11 mouse cellular contexts compared by ENCODE assay signal in the genomic region with DNA sequence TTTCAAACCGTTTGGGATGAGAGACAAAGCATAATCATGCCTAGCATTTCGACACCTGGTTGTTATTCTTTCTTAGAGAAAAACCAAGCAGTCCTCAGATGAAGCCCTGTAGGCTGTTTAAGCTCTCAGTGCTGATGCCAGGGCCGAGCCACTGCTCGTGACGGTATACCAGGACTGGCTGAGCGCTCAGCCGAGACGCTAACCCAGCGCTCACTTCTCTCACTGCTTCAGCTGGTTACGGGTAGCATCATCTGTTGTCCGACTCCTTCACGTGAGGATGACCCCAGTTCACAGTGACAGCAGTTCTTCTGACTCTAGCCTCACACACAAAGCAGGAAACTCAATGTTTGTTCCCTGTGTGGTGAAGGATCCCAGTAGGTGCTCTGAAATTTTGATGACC. TPM values are rescaled to one million over a fixed set of nuclear protein-coding genes. Genes with fewer than 3 reads are reported as not detected.
DNase-seq lines count a peak whose midpoint lies in the region; ATAC-seq lines count a peak whose summit lies in the region.
"Had no signal": no experiment of that assay in that cellular context is flagged by ENCODE, and none has a peak within 500 bp of the region (broad histone marks: within the 10 kb centered on the region; RNA-seq: fewer than 3 reads in every experiment).

No protein-coding gene starts in this region.

- ATAC-seq in heart, embryonic 16.5 days (replicated peaks; ENCODE audit: extremely low read depth, insufficient read depth, low FRiP score), result no peak
- no peak for ATAC-seq in lung, embryonic 15.5 days (ENCODE audit: borderline replicate concordance, extremely low read depth, low FRiP score, low TSS enrichment)
- ATAC-seq in inflammation-experienced regulatory T-cells, adult 6 months, result peak; percentile 34

- intact Hi-C loops in heart, postnatal 14 days (cut with DNase I), result no loop called here

- peak overlapping the region; percentile 26; the same call in 1 of the 2 replicates for H3K9ac ChIP-seq in heart, embryonic 16.5 days (ENCODE audit: low read length)
- H3K9ac ChIP-seq in lung, embryonic 15.5 days, result no peak overlapping the region

- 72% methylated on average over 12 of the region's 12 CpGs for WGBS in heart, embryonic 16.5 days
- WGBS in lung, embryonic 15.5 days, result 61% methylated on average over 12 of the region's 12 CpGs

- H3K4me1 ChIP-seq in heart, embryonic 16.5 days (ENCODE audit: control insufficient read depth, insufficient read depth, low read length), result peaks cover 15% of the 10 kb centered on the region
- H3K4me1 ChIP-seq in lung, embryonic 15.5 days, result peaks cover 22% of the 10 kb centered on the region
- H3K4me1 ChIP-seq: embryonic facial prominence, embryonic 10.5 days had no signal

- H3K36me3 ChIP-seq in heart, embryonic 16.5 days (ENCODE audit: control insufficient read depth, insufficient read depth), result peaks cover 7% of the 10 kb centered on the region
- peaks cover 20% of the 10 kb centered on the region for H3K36me3 ChIP-seq in lung, embryonic 15.5 days
- H3K36me3 ChIP-seq in splenic B cell, adult 2 months (ENCODE audit: control insufficient read depth, insufficient read depth, low read length, poor library complexity, severe bottlenecking), result no peaks in the 10 kb centered on the region

- H3K4me3 ChIP-seq in heart, embryonic 16.5 days (ENCODE audit: low read length), result no peak overlapping the region
- H3K4me3 ChIP-seq in lung, embryonic 15.5 days, result no peak overlapping the region
- H3K4me3 ChIP-seq: embryonic facial prominence, embryonic 10.5 days had no signal

- H3K27me3 ChIP-seq in heart, embryonic 16.5 days (ENCODE audit: control insufficient read depth, insufficient read depth, low read length), result no peaks in the 10 kb centered on the region
- H3K27me3 ChIP-seq in lung, embryonic 15.5 days, result no peaks in the 10 kb centered on the region
- H3K27me3 ChIP-seq in splenic B cell, adult 2 months (ENCODE audit: control insufficient read depth, insufficient read depth, low read length, poor library complexity, severe bottlenecking), result no peaks in the 10 kb centered on the region

- DNase-seq in heart, postnatal 14 days, result no peak
- no peak for DNase-seq in lung, postnatal 14 days
- DNase-seq in splenic B cell, adult 2 months (ENCODE audit: low read depth, low spot score), result peak; percentile 80
- DNase-seq in thymus, postnatal 14 days, result no peak
- no peak for DNase-seq in embryo, embryonic 11 days
- DNase-seq: right cerebral cortex, postnatal 14 days; thymus, postnatal 36 days had no signal

- H3K9me3 ChIP-seq in heart, embryonic 16.5 days (replicated peaks; ENCODE audit: control insufficient read depth, low read length), result no peaks in the 10 kb centered on the region
- H3K9me3 ChIP-seq in lung, embryonic 15.5 days, result no peaks in the 10 kb centered on the region
- H3K9me3 ChIP-seq: embryonic facial prominence, embryonic 10.5 days had no signal

- H3K4me2 ChIP-seq in heart, embryonic 16.5 days (ENCODE audit: low read depth, low read length), result no peak overlapping the region
- H3K4me2 ChIP-seq in lung, embryonic 15.5 days, result no peak overlapping the region

- peak overlapping the region; percentile 49 for H3K27ac ChIP-seq in heart, embryonic 16.5 days (ENCODE audit: low read length)
- H3K27ac ChIP-seq in lung, embryonic 15.5 days, result peak overlapping the region; percentile 55
- H3K27ac ChIP-seq: embryonic facial prominence, embryonic 10.5 days had no signal

RNA-seq across cellular contexts. Expression of a gene that starts 10.8 kb away (rescaled TPM):
- polyA plus RNA-seq in heart, embryonic 16.5 days (2015; fragmentation: Nextera tagmentation; extraction: Ambion mirVana), result 101 and 105 TPM in 2 replicates
- total RNA-seq in heart, postnatal 14 days (2021), result 10 to 100 TPM; 68.2 to 69.8 TPM
- polyA plus RNA-seq in lung, embryonic 15.5 days (2015; fragmentation: Nextera tagmentation; extraction: Ambion mirVana), result 128 and 130 TPM in 2 replicates
- 10 to 100 TPM; 18.6 to 22.8 (median 22.1) TPM for polyA plus RNA-seq in inflammation-experienced regulatory T-cells, adult 6 months (2017; shearing (Covaris generic))

RNA-seq across cellular contexts. Expression of a gene that starts 54.6 kb away (rescaled TPM):
- 53.7 and 54.8 TPM in 2 replicates for polyA plus RNA-seq in heart, embryonic 16.5 days (2015; fragmentation: Nextera tagmentation; extraction: Ambion mirVana)
- 10 to 100 TPM; 38.1 to 38.9 TPM for total RNA-seq in heart, postnatal 14 days (2021)
- 74.2 and 81.9 TPM in 2 replicates for polyA plus RNA-seq in lung, embryonic 15.5 days (2015; fragmentation: Nextera tagmentation; extraction: Ambion mirVana)
- 10 to 100 TPM; 48.4 to 62.8 (median 60.1) TPM for polyA plus RNA-seq in inflammation-experienced regulatory T-cells, adult 6 months (2017; shearing (Covaris generic))
